Mouse (Mus musculus) forebrain, embryonic 11.5 days (tissue): ENCODE data around the gene Slit1. TPM values are rescaled to one million over a fixed set of nuclear protein-coding genes. Genes with fewer than 3 reads are reported as not detected.
A peak's percentile ranks its signal among the peaks of the same experiment; 100 is the strongest.

ENCODE experiments used
- ATAC-seq: fragments of 200-750 bp; cut with Nextera tagmentation; replicated peaks from 2 replicates; pipeline ENCODE4 v1.8.0; 2017; ENCODE audit warnings: moderate TSS enrichment; ENCODE audit not compliant: low FRiP score
- DNase-seq: peaks from one replicate; pipeline ENCODE4 v3.0.0-alpha.2; 2017; ENCODE audit warnings: low spot score
- H3K27ac ChIP-seq: fragments of 300-500 bp; sonication (generic); 2 replicates; pipeline ENCODE4 v1.5.1; 2014; ENCODE audit warnings: low read depth, low read length
- H3K27me3 ChIP-seq: fragments of 300-500 bp; sonication (generic); 2 replicates; pipeline ENCODE4 v1.6.1; 2014; ENCODE audit warnings: mild to moderate bottlenecking, low read length, mixed read lengths; ENCODE audit not compliant: control insufficient read depth, insufficient read depth
- H3K36me3 ChIP-seq: fragments of 300-500 bp; sonication (generic); 2 replicates; pipeline ENCODE4 v1.6.1; 2014; ENCODE audit warnings: mild to moderate bottlenecking, low read length, moderate library complexity, mixed read lengths; ENCODE audit not compliant: control insufficient read depth, insufficient read depth
- H3K4me1 ChIP-seq: fragments of 300-500 bp; sonication (generic); replicated peaks from 2 replicates; pipeline ENCODE4 v1.6.1; 2014; ENCODE audit warnings: low read length, mixed read lengths; ENCODE audit not compliant: control insufficient read depth, insufficient read depth
- H3K4me2 ChIP-seq: fragments of 300-500 bp; sonication (generic); 2 replicates; pipeline ENCODE4 v1.6.1; 2014; ENCODE audit warnings: low read depth, mild to moderate bottlenecking, low read length, moderate library complexity, mixed read lengths; ENCODE audit not compliant: severe bottlenecking
- H3K4me3 ChIP-seq: fragments of 300-500 bp; sonication (generic); 2 replicates; pipeline ENCODE4 v1.5.1; 2014; ENCODE audit warnings: low read depth, low read length
- H3K9ac ChIP-seq: fragments of 300-500 bp; sonication (generic); 2 replicates; pipeline ENCODE4 v1.6.1; 2014; ENCODE audit warnings: low read length
- H3K9me3 ChIP-seq: fragments of 300-500 bp; sonication (generic); 2 replicates; pipeline ENCODE4 v1.6.1; 2016; ENCODE audit warnings: low read length, mixed read lengths; ENCODE audit not compliant: control insufficient read depth
- WGBS: fragments of 180-500 bp; shearing (Covaris S2); extraction: QIAGEN DNeasy Blood & Tissue Kit; methylation state at CpG from one replicate; pipeline ENCODE4 v1.1.7; 2014; 5-methylcytosine and 5-hydroxymethylcytosine counted together
- polyA plus RNA-seq: library from polyadenylated mRNA; unstranded; fragments of >200 nt; fragmentation: Nextera tagmentation; extraction: Ambion mirVana; gene quantifications from 2 replicates; pipeline ENCODE4 v1.2.1, GENCODE M21; 2014

Slit1 gene
- polyA plus RNA-seq, 1 experiment from 2014 or later: 4.6 TPM

GRCm38 (mm10) chr19:41690064-41690463, 53.4 kb downstream of the Slit1 start:
- H3K36me3 ChIP-seq: no peaks in the 10 kb centered on the region
- no peaks in the 10 kb centered on the region for H3K9me3 ChIP-seq
- 73% methylated on average over 10 of the region's 10 CpGs for WGBS
- no peaks in the 10 kb centered on the region; the same call in 1 of the 2 replicates for H3K27me3 ChIP-seq
- H3K27ac ChIP-seq: no peak overlapping the region
- no peak overlapping the region for H3K4me3 ChIP-seq
- no peak overlapping the region for H3K9ac ChIP-seq
- no peak overlapping the region for H3K4me2 ChIP-seq
- ATAC-seq (no peak), DNase-seq (no peak)
- peaks cover 14% of the 10 kb centered on the region; the same call in 1 of the 2 replicates for H3K4me1 ChIP-seq

- Histone ChIP-seq H3K9me3 (no peaks in the 10 kb centered on the region), H3K4me1 (peaks cover 10% of the 10 kb centered on the region; the same call in 1 of the 2 replicates), H3K36me3 (no peaks in the 10 kb centered on the region), H3K27me3 (no peaks in the 10 kb centered on the region; the same call in 1 of the 2 replicates), H3K4me2 (no peak overlapping the region), H3K9ac (no peak overlapping the region; the same call in 1 of the 2 replicates), H3K4me3 (no peak overlapping the region), H3K27ac (peak overlapping the region; percentile 3; the same call in 1 of the 2 replicates)
- DNase-seq: peak; percentile 67
- WGBS: 43% methylated on average over 13 of the region's 13 CpGs
- ATAC-seq: no peak
Measured at GRCm38 (mm10) chr19:41688251-41688650, 55.2 kb downstream of the Slit1 start.

GRCm38 (mm10) chr19:41687836-41688235, 55.6 kb downstream of the Slit1 start:
- no peaks in the 10 kb centered on the region; the same call in 1 of the 2 replicates for H3K27me3 ChIP-seq

GRCm38 (mm10) chr19:41686194-41686593, 57.3 kb downstream of the Slit1 start:
- DNase-seq: no peak
- Histone ChIP-seq H3K4me1 (peaks cover 7% of the 10 kb centered on the region; the same call in 1 of the 2 replicates), H3K4me3 (no peak overlapping the region), H3K4me2 (no peak overlapping the region), H3K36me3 (no peaks in the 10 kb centered on the region), H3K27me3 (no peaks in the 10 kb centered on the region; the same call in 1 of the 2 replicates), H3K27ac (no peak overlapping the region), H3K9me3 (no peaks in the 10 kb centered on the region), H3K9ac (no peak overlapping the region)
- 89% methylated on average over 2 of the region's 2 CpGs for WGBS
- no peak for ATAC-seq

More at GRCm38 (mm10) chr19:41687836-41688235, 55.6 kb downstream of the Slit1 start:
- Histone ChIP-seq H3K4me1 (peaks cover 10% of the 10 kb centered on the region; the same call in 1 of the 2 replicates), H3K27ac (no peak overlapping the region; the same call in 1 of the 2 replicates), H3K4me3 (no peak overlapping the region), H3K36me3 (no peaks in the 10 kb centered on the region), H3K9me3 (no peaks in the 10 kb centered on the region), H3K4me2 (no peak overlapping the region), H3K9ac (no peak overlapping the region)
- ATAC-seq (no peak), DNase-seq (no peak)
- 68% methylated on average over 8 of the region's 8 CpGs for WGBS

- Histone ChIP-seq H3K36me3 (no peaks in the 10 kb centered on the region), H3K9ac (no peak overlapping the region), H3K27me3 (no peaks in the 10 kb centered on the region; the same call in 1 of the 2 replicates), H3K4me2 (no peak overlapping the region), H3K27ac (no peak overlapping the region), H3K9me3 (no peaks in the 10 kb centered on the region), H3K4me1 (peaks cover 7% of the 10 kb centered on the region; the same call in 1 of the 2 replicates), H3K4me3 (no peak overlapping the region)
- DNase-seq (no peak), ATAC-seq (no peak)
- 83% methylated on average over 13 of the region's 13 CpGs for WGBS
Measured at GRCm38 (mm10) chr19:41685453-41686086, 57.9 kb downstream of the Slit1 start.

- H3K36me3 ChIP-seq: no peaks in the 10 kb centered on the region
- WGBS: 90% methylated on average over 1 of the region's 1 CpGs
- H3K4me3 ChIP-seq: no peak overlapping the region
- peaks cover 7% of the 10 kb centered on the region; the same call in 1 of the 2 replicates for H3K4me1 ChIP-seq
- ATAC-seq: no peak
- H3K4me2 ChIP-seq: no peak overlapping the region
- no peak overlapping the region for H3K27ac ChIP-seq
- DNase-seq: no peak
- H3K9me3 ChIP-seq: no peaks in the 10 kb centered on the region
- H3K9ac ChIP-seq: no peak overlapping the region
- H3K27me3 ChIP-seq: no peaks in the 10 kb centered on the region; the same call in 1 of the 2 replicates
Measured at GRCm38 (mm10) chr19:41684874-41685273, 58.6 kb downstream of the Slit1 start.

- Histone ChIP-seq H3K27ac (no peak overlapping the region), H3K4me3 (no peak overlapping the region), H3K36me3 (no peaks in the 10 kb centered on the region), H3K9me3 (no peaks in the 10 kb centered on the region), H3K4me2 (no peak overlapping the region), H3K27me3 (no peaks in the 10 kb centered on the region), H3K9ac (no peak overlapping the region), H3K4me1 (peaks cover 9% of the 10 kb centered on the region)
- DNase-seq (no peak), ATAC-seq (no peak)
- WGBS: 91% methylated on average over 1 of the region's 1 CpGs
Measured at GRCm38 (mm10) chr19:41683951-41684350, 59.5 kb downstream of the Slit1 start.

GRCm38 (mm10) chr19:41680267-41680666, 63.2 kb downstream of the Slit1 start:
- peaks cover 8% of the 10 kb centered on the region; the same call in 1 of the 2 replicates for H3K4me1 ChIP-seq
- H3K36me3 ChIP-seq: no peaks in the 10 kb centered on the region
- H3K4me2 ChIP-seq: no peak overlapping the region
- DNase-seq (no peak), ATAC-seq (no peak)
- H3K27ac ChIP-seq: no peak overlapping the region
- no peak overlapping the region for H3K9ac ChIP-seq
- 95% methylated on average over 1 of the region's 1 CpGs for WGBS
- no peaks in the 10 kb centered on the region for H3K9me3 ChIP-seq
- no peak overlapping the region for H3K4me3 ChIP-seq
- H3K27me3 ChIP-seq: 0 out of 2 replicates have a peak, but pooled peaks cover 2% of the 10 kb centered on the region
